Comparison of ENCODE assay signal across 26 mouse cellular contexts in genomic region chr4:64058856-64059231, GRCm38 (mm10). TPM values are rescaled to one million over a fixed set of nuclear protein-coding genes. Genes with fewer than 3 reads are reported as not detected.
DNase-seq lines count a peak whose midpoint lies in the region; ATAC-seq and TF ChIP-seq lines count a peak whose summit lies in the region.
"Had no signal": no experiment of that assay in that cellular context is flagged by ENCODE, and none has a peak within 500 bp of the region (broad histone marks: within the 10 kb centered on the region; RNA-seq: fewer than 3 reads in every experiment).

No protein-coding gene starts in this region.

- intact Hi-C loops in heart, postnatal 25 days (cut with DNase I), result no loop called here

- ATAC-seq in heart, embryonic 11.5 days (replicated peaks; ENCODE audit: insufficient number of reproducible peaks, low FRiP score, low TSS enrichment), result 0 out of 2 replicates have a peak, but pooled peaks have one; percentile 31
- no peak for ATAC-seq in midbrain, embryonic 11.5 days (ENCODE audit: low FRiP score)
- no peak for ATAC-seq in midbrain, embryonic 14.5 days (ENCODE audit: low FRiP score, low TSS enrichment)
- ATAC-seq in limb, embryonic 14.5 days (ENCODE audit: low FRiP score, low read depth), result peak; percentile 57; the same call in 1 of the 2 replicates
- ATAC-seq: activated CD4-positive, CD25-positive, alpha-beta regulatory T cell, adult 4 months; forebrain, embryonic 15.5 days; intestine, embryonic 16.5 days; liver, embryonic 12.5 days had no signal

- WGBS in heart, embryonic 11.5 days (ENCODE audit: insufficient replicate concordance), result 14% methylated on average over 6 of the region's 6 CpGs
- 42% methylated on average over 6 of the region's 6 CpGs for WGBS in midbrain, embryonic 11.5 days
- WGBS in midbrain, embryonic 14.5 days, result 42% methylated on average over 6 of the region's 6 CpGs
- WGBS in limb, embryonic 14.5 days, result 61% methylated on average over 6 of the region's 6 CpGs

- H3K9me3 ChIP-seq in heart, embryonic 11.5 days (replicated peaks; ENCODE audit: control insufficient read depth, low read length), result no peaks in the 10 kb centered on the region
- H3K9me3 ChIP-seq in midbrain, embryonic 11.5 days (ENCODE audit: control insufficient read depth, low read length), result no peaks in the 10 kb centered on the region
- no peaks in the 10 kb centered on the region for H3K9me3 ChIP-seq in midbrain, embryonic 14.5 days (ENCODE audit: control insufficient read depth, low read length)
- no peaks in the 10 kb centered on the region for H3K9me3 ChIP-seq in limb, embryonic 14.5 days (ENCODE audit: control insufficient read depth, low read length)
- H3K9me3 ChIP-seq: embryonic facial prominence, embryonic 13.5 days; forebrain, embryonic 15.5 days; liver, embryonic 12.5 days; neural tube, embryonic 12.5 days had no signal

- H3K36me3 ChIP-seq in heart, embryonic 11.5 days (ENCODE audit: control insufficient read depth, insufficient read depth, low read length), result no peaks in the 10 kb centered on the region
- H3K36me3 ChIP-seq in midbrain, embryonic 11.5 days (ENCODE audit: control insufficient read depth, insufficient read depth, low read length), result no peaks in the 10 kb centered on the region
- H3K36me3 ChIP-seq in midbrain, embryonic 14.5 days (ENCODE audit: control insufficient read depth, insufficient read depth, low read length), result no peaks in the 10 kb centered on the region
- H3K36me3 ChIP-seq in limb, embryonic 14.5 days (ENCODE audit: control insufficient read depth, insufficient read depth, low read length), result no peaks in the 10 kb centered on the region
- H3K36me3 ChIP-seq: embryonic facial prominence, embryonic 13.5 days; forebrain, embryonic 15.5 days; G1E; liver, embryonic 12.5 days; neural tube, embryonic 12.5 days had no signal

- H3K4me3 ChIP-seq in heart, embryonic 11.5 days (ENCODE audit: low read depth, low read length), result no peak overlapping the region
- H3K4me3 ChIP-seq in midbrain, embryonic 11.5 days (ENCODE audit: low read depth, low read length), result no peak overlapping the region
- no peak overlapping the region for H3K4me3 ChIP-seq in midbrain, embryonic 14.5 days (replicated peaks; ENCODE audit: low read depth, low read length)
- H3K4me3 ChIP-seq in limb, embryonic 14.5 days (replicated peaks; ENCODE audit: low read length), result no peak overlapping the region
- H3K4me3 ChIP-seq: embryonic facial prominence, embryonic 13.5 days; forebrain, embryonic 15.5 days; liver, embryonic 12.5 days; neural tube, embryonic 12.5 days had no signal

- no peak for DNase-seq in heart, postnatal 25 days (ENCODE audit: low spot score)
- peak; percentile 56 for DNase-seq in midbrain, embryonic 11.5 days (ENCODE audit: low spot score, missing footprints)
- DNase-seq in midbrain, embryonic 14.5 days, result no peak
- DNase-seq in NIH3T3 (ENCODE audit: low read depth), result peak; percentile 20
- DNase-seq in limb, embryonic 14.5 days (ENCODE audit: low spot score), result peak; percentile 40
- no peak for DNase-seq in Muller cell, postnatal 12 days (ENCODE audit: inconsistent ontology term)
- DNase-seq: adrenal gland, adult 8-10 months; cerebellum, adult 2 months; cerebellum, postnatal 25 days; gastrocnemius, postnatal 36 days; heart, postnatal 36 days; kidney, adult 9 months; kidney, postnatal 14 days; lung, adult 2 months; lung, postnatal 14 days; thymus, postnatal 14 days had no signal

- H3K27ac ChIP-seq in heart, embryonic 11.5 days (ENCODE audit: low read depth, low read length), result no peak overlapping the region
- no peak overlapping the region for H3K27ac ChIP-seq in midbrain, embryonic 11.5 days (ENCODE audit: low read depth, low read length)
- no peak overlapping the region for H3K27ac ChIP-seq in midbrain, embryonic 14.5 days (replicated peaks; ENCODE audit: low read depth, low read length)
- no peak overlapping the region for H3K27ac ChIP-seq in limb, embryonic 14.5 days (replicated peaks; ENCODE audit: low read depth, low read length)
- H3K27ac ChIP-seq: embryonic facial prominence, embryonic 13.5 days; forebrain, embryonic 15.5 days; hindbrain, embryonic 14.5 days; liver, embryonic 12.5 days; neural tube, embryonic 12.5 days had no signal

- TF ChIP-seq POLR2A in limb, embryonic 14.5 days (IDR thresholded peaks at IDR 0.05; ENCODE audit: borderline replicate concordance, extremely low read depth, insufficient read depth, insufficient read length), result no peak

- no peak overlapping the region for H3K9ac ChIP-seq in heart, embryonic 11.5 days (ENCODE audit: low read depth, low read length)
- H3K9ac ChIP-seq in midbrain, embryonic 11.5 days (ENCODE audit: low read length), result no peak overlapping the region
- H3K9ac ChIP-seq in midbrain, embryonic 14.5 days (replicated peaks; ENCODE audit: low read length), result no peak overlapping the region
- H3K9ac ChIP-seq in limb, embryonic 14.5 days (ENCODE audit: low read depth, low read length, severe bottlenecking), result no peak overlapping the region
- H3K9ac ChIP-seq: embryonic facial prominence, embryonic 13.5 days; forebrain, embryonic 15.5 days; hindbrain, embryonic 14.5 days; liver, embryonic 12.5 days; neural tube, embryonic 12.5 days had no signal

- no peak overlapping the region for H3K4me2 ChIP-seq in heart, embryonic 11.5 days
- no peak overlapping the region for H3K4me2 ChIP-seq in midbrain, embryonic 11.5 days
- no peak overlapping the region for H3K4me2 ChIP-seq in midbrain, embryonic 14.5 days (ENCODE audit: low read length)
- no peak overlapping the region for H3K4me2 ChIP-seq in limb, embryonic 14.5 days (replicated peaks; ENCODE audit: low read depth, low read length, severe bottlenecking)
- H3K4me2 ChIP-seq: embryonic facial prominence, embryonic 13.5 days; forebrain, embryonic 15.5 days; hindbrain, embryonic 14.5 days; liver, embryonic 12.5 days; neural tube, embryonic 12.5 days had no signal

- H3K4me1 ChIP-seq in heart, embryonic 11.5 days (ENCODE audit: control insufficient read depth, insufficient read depth, low read length), result peaks cover 11% of the 10 kb centered on the region
- H3K4me1 ChIP-seq in midbrain, embryonic 11.5 days (ENCODE audit: control insufficient read depth, insufficient read depth, low read length), result 0 out of 2 replicates have a peak, but pooled peaks cover 2% of the 10 kb centered on the region
- peaks cover 3% of the 10 kb centered on the region; the same call in 1 of the 2 replicates for H3K4me1 ChIP-seq in midbrain, embryonic 14.5 days (ENCODE audit: control insufficient read depth, insufficient read depth, low read length)
- H3K4me1 ChIP-seq in limb, embryonic 14.5 days (ENCODE audit: control insufficient read depth, insufficient read depth, low read length), result no peaks in the 10 kb centered on the region
- H3K4me1 ChIP-seq: forebrain, embryonic 15.5 days; liver, embryonic 12.5 days; neural tube, embryonic 12.5 days had no signal

- H3K27me3 ChIP-seq in heart, embryonic 11.5 days (ENCODE audit: control insufficient read depth, insufficient read depth, low read length), result peaks cover 41% of the 10 kb centered on the region
- H3K27me3 ChIP-seq in midbrain, embryonic 11.5 days (ENCODE audit: control insufficient read depth, insufficient read depth, low read length), result no peaks in the 10 kb centered on the region
- H3K27me3 ChIP-seq in midbrain, embryonic 14.5 days (ENCODE audit: control insufficient read depth, insufficient read depth, low read length), result no peaks in the 10 kb centered on the region
- H3K27me3 ChIP-seq in limb, embryonic 14.5 days (ENCODE audit: control insufficient read depth, insufficient read depth, low read length), result no peaks in the 10 kb centered on the region
- H3K27me3 ChIP-seq: CH12.LX; embryonic facial prominence, embryonic 13.5 days; forebrain, embryonic 15.5 days; liver, embryonic 12.5 days; neural tube, embryonic 12.5 days had no signal

RNA-seq across cellular contexts. Expression of gene Tnc, which starts 12.0 kb away (rescaled TPM):
- 24.6 and 28.9 TPM in 2 replicates for polyA plus RNA-seq in heart, embryonic 11.5 days (2014; fragmentation: Nextera tagmentation; extraction: Ambion mirVana)
- 1 to 10 TPM; 1.0 TPM for total RNA-seq in heart, postnatal 25 days (2021)
- 4.0 and 4.4 TPM in 2 replicates for polyA plus RNA-seq in midbrain, embryonic 11.5 days (2014; fragmentation: Nextera tagmentation; extraction: Ambion mirVana)
- polyA plus RNA-seq in midbrain, embryonic 14.5 days (2014; fragmentation: Nextera tagmentation; extraction: Ambion mirVana), result 63.8 and 67.9 TPM in 2 replicates
- polyA plus RNA-seq in limb, embryonic 14.5 days (2012; rRNA removed), result 73.8 and 78.9 TPM in 2 replicates
- polyA plus RNA-seq in limb, embryonic 14.5 days (2014; fragmentation: Nextera tagmentation; extraction: Ambion mirVana), result 58.2 and 65.1 TPM in 2 replicates
- polyA plus RNA-seq: G1E had no signal

Comparison
In these comparisons a context has a peak if more than half of its experiments do, and no peak if none do; other contexts are left out.
1. DNase-seq: peak in midbrain, embryonic 11.5 days (single experiment), NIH3T3 (single experiment) and limb, embryonic 14.5 days (single experiment); none in heart, postnatal 25 days (single experiment), midbrain, embryonic 14.5 days (single experiment) and Muller cell, postnatal 12 days (single experiment).
2. ATAC-seq: peak in heart, embryonic 11.5 days (single experiment) and limb, embryonic 14.5 days (single experiment); none in midbrain, embryonic 11.5 days (single experiment) and midbrain, embryonic 14.5 days (single experiment).